Mouse (Mus musculus): ENCODE data around the gene Zfhx3. TPM values are rescaled to one million over a fixed set of nuclear protein-coding genes. Genes with fewer than 3 reads are reported as not detected.

Zfhx3 gene
- total and polyA plus RNA-seq, 2 experiments: 1.3 to 1.5 TPM

- DNase-seq (ENCODE audit: extremely low read depth, low read depth, low spot score): no peak
- Histone ChIP-seq H3K4me1 (ENCODE audit: control insufficient read depth, insufficient read depth, low read length) (no peaks in the 10 kb centered on the region), H3K79me2 (ENCODE audit: control insufficient read depth, insufficient read depth, low read length) (no peaks in the 10 kb centered on the region), H3K27ac (replicated peaks; ENCODE audit: insufficient read depth, low read depth, low read length) (no peak overlapping the region), H3K27me3 (ENCODE audit: control insufficient read depth, insufficient read depth, low read length) (no peaks in the 10 kb centered on the region; the same call in 1 of the 2 replicates), H3K9ac (ENCODE audit: low read depth, low read length) (no peak overlapping the region), H3K36me3 (ENCODE audit: control insufficient read depth, insufficient read depth, low read length) (no peaks in the 10 kb centered on the region), H3K4me3 (ENCODE audit: insufficient read depth, low read depth, low read length) (no peak overlapping the region)
- TF ChIP-seq CTCF (IDR thresholded peaks at IDR 0.05; ENCODE audit: low read depth, low read length) (no peak), POLR2A (IDR thresholded peaks at IDR 0.05; ENCODE audit: extremely low read depth, insufficient read depth, low read length) (no peak)
- WGBS: 65% methylated on average over 16 of the region's 16 CpGs
Measured at GRCm38 (mm10) chr8:108101978-108102865, 159.8 kb downstream of the Zfhx3 start.

- no peaks in the 10 kb centered on the region; the same call in 1 of the 2 replicates for H3K27me3 ChIP-seq (ENCODE audit: control insufficient read depth, insufficient read depth, low read length)
- TF ChIP-seq POLR2A (IDR thresholded peaks at IDR 0.05; ENCODE audit: extremely low read depth, insufficient read depth, low read length) (no peak), CTCF (IDR thresholded peaks at IDR 0.05; ENCODE audit: low read depth, low read length) (no peak)
- H3K79me2 ChIP-seq (ENCODE audit: control insufficient read depth, insufficient read depth, low read length): no peaks in the 10 kb centered on the region
- H3K4me3 ChIP-seq (ENCODE audit: insufficient read depth, low read depth, low read length): no peak overlapping the region
- WGBS: 27% methylated on average over 10 of the region's 10 CpGs
- H3K4me1 ChIP-seq (ENCODE audit: control insufficient read depth, insufficient read depth, low read length): no peaks in the 10 kb centered on the region
- no peak overlapping the region for H3K27ac ChIP-seq (replicated peaks; ENCODE audit: insufficient read depth, low read depth, low read length)
- H3K9ac ChIP-seq (ENCODE audit: low read depth, low read length): no peak overlapping the region
- no peak for DNase-seq (ENCODE audit: extremely low read depth, low read depth, low spot score)
- no peaks in the 10 kb centered on the region for H3K36me3 ChIP-seq (ENCODE audit: control insufficient read depth, insufficient read depth, low read length)
Measured at GRCm38 (mm10) chr8:108104471-108105098, 162.1 kb downstream of the Zfhx3 start.

- Histone ChIP-seq H3K4me3 (ENCODE audit: insufficient read depth, low read depth, low read length) (no peak overlapping the region), H3K27ac (replicated peaks; ENCODE audit: insufficient read depth, low read depth, low read length) (no peak overlapping the region), H3K79me2 (ENCODE audit: control insufficient read depth, insufficient read depth, low read length) (no peaks in the 10 kb centered on the region), H3K36me3 (ENCODE audit: control insufficient read depth, insufficient read depth, low read length) (no peaks in the 10 kb centered on the region), H3K9ac (ENCODE audit: low read depth, low read length) (no peak overlapping the region), H3K27me3 (ENCODE audit: control insufficient read depth, insufficient read depth, low read length) (no peaks in the 10 kb centered on the region), H3K4me1 (ENCODE audit: control insufficient read depth, insufficient read depth, low read length) (no peaks in the 10 kb centered on the region; the same call in 1 of the 2 replicates)
- WGBS: 47% methylated on average over 2 of the region's 2 CpGs
- DNase-seq (ENCODE audit: extremely low read depth, low read depth, low spot score): peak; percentile 47
- TF ChIP-seq POLR2A (IDR thresholded peaks at IDR 0.05; ENCODE audit: extremely low read depth, insufficient read depth, low read length) (no peak), CTCF (IDR thresholded peaks at IDR 0.05; ENCODE audit: low read depth, low read length) (no peak)
Measured at GRCm38 (mm10) chr8:108125053-108125452, 182.6 kb downstream of the Zfhx3 start.

GRCm38 (mm10) chr8:108125491-108125890 lies 183.0 kb downstream of the Zfhx3 start:
- no peak overlapping the region for H3K9ac ChIP-seq (ENCODE audit: low read depth, low read length)
- no peaks in the 10 kb centered on the region for H3K27me3 ChIP-seq (ENCODE audit: control insufficient read depth, insufficient read depth, low read length)
- no peaks in the 10 kb centered on the region for H3K79me2 ChIP-seq (ENCODE audit: control insufficient read depth, insufficient read depth, low read length)
- H3K36me3 ChIP-seq (ENCODE audit: control insufficient read depth, insufficient read depth, low read length): no peaks in the 10 kb centered on the region
- H3K4me1 ChIP-seq (ENCODE audit: control insufficient read depth, insufficient read depth, low read length): no peaks in the 10 kb centered on the region; the same call in 1 of the 2 replicates
- TF ChIP-seq POLR2A (IDR thresholded peaks at IDR 0.05; ENCODE audit: extremely low read depth, insufficient read depth, low read length) (no peak), CTCF (IDR thresholded peaks at IDR 0.05; ENCODE audit: low read depth, low read length) (no peak)
- DNase-seq (ENCODE audit: extremely low read depth, low read depth, low spot score): no peak
- WGBS: 81% methylated on average over 2 of the region's 2 CpGs
- H3K27ac ChIP-seq (replicated peaks; ENCODE audit: insufficient read depth, low read depth, low read length): no peak overlapping the region
- H3K4me3 ChIP-seq (ENCODE audit: insufficient read depth, low read depth, low read length): no peak overlapping the region

GRCm38 (mm10) chr8:108146536-108146935 lies 204.1 kb downstream of the Zfhx3 start:
- peaks cover 2% of the 10 kb centered on the region; the same call in 1 of the 2 replicates for H3K4me1 ChIP-seq (ENCODE audit: control insufficient read depth, insufficient read depth, low read length)
- peak overlapping the region; percentile 8; the same call in 1 of the 2 replicates for H3K4me3 ChIP-seq (ENCODE audit: insufficient read depth, low read depth, low read length)
- no peak for TF ChIP-seq CTCF (IDR thresholded peaks at IDR 0.05; ENCODE audit: low read depth, low read length)
- no peak for TF ChIP-seq POLR2A (IDR thresholded peaks at IDR 0.05; ENCODE audit: extremely low read depth, insufficient read depth, low read length)
- H3K27ac ChIP-seq (replicated peaks; ENCODE audit: insufficient read depth, low read depth, low read length): peak overlapping the region; percentile 59
- H3K27me3 ChIP-seq (ENCODE audit: control insufficient read depth, insufficient read depth, low read length): no peaks in the 10 kb centered on the region
- 20% methylated on average over 5 of the region's 5 CpGs for WGBS
- no peaks in the 10 kb centered on the region for H3K36me3 ChIP-seq (ENCODE audit: control insufficient read depth, insufficient read depth, low read length)
- no peak overlapping the region for H3K9ac ChIP-seq (ENCODE audit: low read depth, low read length)
- peak; percentile 85 for DNase-seq (ENCODE audit: extremely low read depth, low read depth, low spot score)
- H3K79me2 ChIP-seq (ENCODE audit: control insufficient read depth, insufficient read depth, low read length): no peaks in the 10 kb centered on the region
